Mouse (Mus musculus) mouse embryonic stem cell (cell line): Measurements from ENCODE around the gene Olfr894.
"Not testable (repeated sequence)": the region's sequence is repeated elsewhere in the genome, so short reads cannot be mapped to it uniquely, and the experiment has no call there.

Source experiments
- in situ Hi-C, 2 experiments: fragments of 300-500 bp; cut with MboI; formaldehyde crosslinking; loops; 1 replicate in 1 of 2; 3 replicates in 1 of 2; pipeline ENCODE4 v1.14.3; 2019 to 2020; ENCODE audit warnings: low sequenced_read_pairs in 2 of 2, low pct_unique_long_range_greater_than_20kb in 1 of 2, mixed read lengths in 1 of 2; ENCODE audit not compliant: unreplicated experiment in 1 of 2

Olfr894 gene

GRCm38 (mm10) chr9:38217755-38218154 is at the start of gene Olfr894:
Olfr894 (plus strand) TSS chr9:38218055.
- in situ Hi-C loops, result no loop called here

GRCm38 (mm10) chr9:38168341-38168740 is 49.5 kb upstream of the Olfr894 start:
- in situ Hi-C loops, result not testable (repeated sequence)

GRCm38 (mm10) chr9:38180721-38181120 is 37.1 kb upstream of the Olfr894 start, which contains the start of gene Olfr891:
Olfr891 (minus strand) TSS chr9:38180821.
- in situ Hi-C loops, result no loop called here

GRCm38 (mm10) chr9:38208065-38208464 is 9.8 kb upstream of the Olfr894 start, which contains the start of gene Olfr893:
Olfr893 (plus strand) TSS chr9:38208365.
- in situ Hi-C loops, result no loop called here

DNA sequence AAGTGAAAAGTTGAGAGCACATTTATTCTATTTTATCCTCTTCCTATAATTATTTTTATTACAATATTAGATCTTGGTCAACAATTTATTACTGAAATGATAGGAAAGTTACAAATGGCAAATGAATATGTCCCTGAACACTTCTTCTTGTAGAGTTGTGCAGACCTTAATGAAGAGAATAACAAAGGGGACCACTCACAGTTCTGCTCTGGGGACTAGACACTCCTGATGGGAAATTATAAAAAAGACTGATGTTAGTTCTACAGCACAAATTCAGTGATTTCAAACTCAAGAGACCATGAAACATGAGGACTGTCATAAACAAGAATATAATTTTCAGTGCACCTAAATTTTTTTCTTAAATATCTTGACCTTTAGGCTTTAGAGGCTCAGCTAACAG is 34.6 kb downstream of the Olfr894 start, which contains the start of gene Olfr143:
TSS of gene Olfr143 (plus strand) at position 301 of the 400 bp plus-strand sequence.
- in situ Hi-C loops, result no loop called here

DNA sequence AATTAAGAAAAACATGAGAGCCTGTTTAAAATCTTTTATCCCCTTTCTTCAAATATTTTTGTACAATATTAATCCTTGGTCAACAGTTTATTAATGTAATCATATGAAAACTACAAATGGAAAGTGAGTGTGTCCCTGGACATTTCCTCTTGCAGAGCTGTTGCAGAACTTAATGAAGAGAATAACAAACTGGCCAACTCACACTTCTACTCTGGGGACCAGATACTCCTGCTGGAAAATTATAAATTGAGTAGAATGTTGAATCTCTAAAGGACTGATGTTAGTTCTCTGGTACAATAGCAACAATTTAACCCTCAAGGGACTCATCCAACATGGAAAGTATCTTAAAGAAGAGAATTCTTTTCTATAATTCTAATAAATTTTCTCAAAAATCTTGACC is 49.7 kb downstream of the Olfr894 start, which contains the start of gene Olfr895:
TSS of gene Olfr895 (plus strand) at position 301 of the 400 bp plus-strand sequence.
- in situ Hi-C loops, result no loop called here
